Mouse (Mus musculus) bone marrow, adult 2 months (tissue): Measurements from ENCODE around the gene Tmem236. TPM values are rescaled to one million over a fixed set of nuclear protein-coding genes. Genes with fewer than 3 reads are reported as not detected.

Experiments used
- H3K27ac ChIP-seq: fragments of 200-500 bp; 2 replicates; pipeline ENCODE4 v1.5.1; 2012; ENCODE audit warnings: low read depth, mild to moderate bottlenecking, control low read depth, inconsistent platforms, low read length; ENCODE audit not compliant: control insufficient read depth, poor library complexity, insufficient read depth
- H3K4me1 ChIP-seq: fragments of 200-500 bp; 2 replicates; pipeline ENCODE4 v1.6.1; 2011; ENCODE audit warnings: low read length; ENCODE audit not compliant: control insufficient read depth, insufficient read depth
- H3K4me3 ChIP-seq: fragments of 200-500 bp; replicated peaks from 2 replicates; pipeline ENCODE3; 2011; ENCODE audit warnings: mild to moderate bottlenecking, low read depth, low read length, control low read depth; ENCODE audit not compliant: control insufficient read depth
- CTCF ChIP-seq: fragments of 200-500 bp; IDR thresholded peaks from 2 replicates; pipeline ENCODE4 v1.5.1; 2011; ENCODE audit warnings: low read length, control low read depth; ENCODE audit not compliant: control insufficient read depth, insufficient read depth
- POLR2A ChIP-seq: fragments of 200-500 bp; IDR thresholded peaks from 2 replicates; pipeline ENCODE4 v1.6.1; 2011; ENCODE audit warnings: low read depth, mild to moderate bottlenecking, control low read depth, low read length, borderline replicate concordance; ENCODE audit not compliant: control insufficient read depth
- WGBS: fragments of 180-500 bp; shearing (Covaris S2); methylation state at CpG from one replicate; pipeline ENCODE4 v1.1.7; 2018; 5-methylcytosine and 5-hydroxymethylcytosine counted together
- polyA plus RNA-seq: library from polyadenylated mRNA; stranded (reverse); fragments of >200 nt; gene quantifications from 2 replicates; pipeline ENCODE4 v1.2.4, GENCODE M21; 2011; ENCODE audit warnings: low replicate concordance; ENCODE audit not compliant: missing spikeins, insufficient read depth, insufficient read length

The Tmem236 gene
- polyA plus RNA-seq, 1 experiment, result not detected

DNA sequence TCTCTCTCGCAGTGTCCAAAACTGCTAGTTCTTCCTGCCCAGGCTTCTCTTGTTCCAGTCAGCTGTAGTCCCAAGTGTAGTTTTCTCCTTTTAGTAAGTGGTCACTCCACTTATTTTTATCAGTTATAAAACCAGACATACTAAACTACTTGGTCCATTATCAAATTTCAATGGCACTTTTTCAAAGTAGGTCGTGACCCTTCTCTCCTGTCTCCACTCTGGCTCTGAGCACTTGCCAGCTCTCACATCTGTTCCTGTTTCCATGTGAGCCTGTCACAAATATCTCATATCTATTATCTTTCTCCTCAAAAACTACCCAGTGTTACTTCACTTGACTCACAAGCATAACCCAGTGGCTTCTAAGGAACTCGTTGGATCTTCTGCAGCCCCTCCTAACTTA, 29.0 kb upstream of the Tmem236 start:
- 79% methylated on average over 3 of the region's 3 CpGs for WGBS
- TF ChIP-seq CTCF (no peak), POLR2A (no peak)

DNA sequence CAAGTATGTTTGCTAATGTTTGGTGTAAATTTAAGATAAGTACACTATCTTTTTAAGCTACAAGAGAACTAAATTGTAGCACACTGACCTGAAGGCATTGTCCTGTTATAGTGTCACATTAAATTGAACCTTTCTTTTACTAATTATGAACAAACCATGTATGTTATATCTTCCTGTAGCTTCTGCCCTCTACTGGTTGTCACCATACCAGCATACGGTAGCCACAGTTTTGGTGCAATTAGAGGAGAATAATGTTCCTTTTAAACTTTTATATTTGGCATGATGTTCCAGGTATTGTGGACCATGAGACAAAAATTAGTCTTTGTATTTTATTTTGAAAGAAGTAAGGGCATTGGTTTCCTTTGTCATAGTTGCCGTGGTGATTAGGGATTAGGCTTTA, 27.4 kb upstream of the Tmem236 start:
- 73% methylated on average over 2 of the region's 2 CpGs for WGBS
- no peaks in the 10 kb centered on the region for H3K4me1 ChIP-seq
- H3K27ac ChIP-seq, result no peak overlapping the region
- TF ChIP-seq CTCF (no peak), POLR2A (no peak)
- H3K4me3 ChIP-seq, result no peak overlapping the region

More for the DNA sequence above, 29.0 kb upstream of the Tmem236 start:
- H3K4me1 ChIP-seq, result no peaks in the 10 kb centered on the region
- H3K27ac ChIP-seq, result no peak overlapping the region
- no peak overlapping the region for H3K4me3 ChIP-seq

GRCm38 (mm10) chr2:14150829-14151228, 23.5 kb upstream of the Tmem236 start:
- no peaks in the 10 kb centered on the region for H3K4me1 ChIP-seq
- no peak overlapping the region for H3K4me3 ChIP-seq
- no peak overlapping the region for H3K27ac ChIP-seq
- TF ChIP-seq CTCF, result no peak
- TF ChIP-seq POLR2A, result no peak
- WGBS, result 88% methylated on average over 2 of the region's 2 CpGs

- 82% methylated on average over 6 of the region's 6 CpGs for WGBS
- Histone ChIP-seq H3K27ac (no peak overlapping the region), H3K4me3 (no peak overlapping the region), H3K4me1 (no peaks in the 10 kb centered on the region)
- TF ChIP-seq POLR2A (no peak), CTCF (no peak)
Measured at GRCm38 (mm10) chr2:14151854-14152253, 22.5 kb upstream of the Tmem236 start.

- Histone ChIP-seq H3K4me1 (no peaks in the 10 kb centered on the region), H3K27ac (no peak overlapping the region), H3K4me3 (no peak overlapping the region)
- TF ChIP-seq CTCF (no peak), POLR2A (no peak)
- WGBS, result 85% methylated on average over 3 of the region's 3 CpGs
Measured at GRCm38 (mm10) chr2:14159047-14159446, 15.3 kb upstream of the Tmem236 start.

DNA sequence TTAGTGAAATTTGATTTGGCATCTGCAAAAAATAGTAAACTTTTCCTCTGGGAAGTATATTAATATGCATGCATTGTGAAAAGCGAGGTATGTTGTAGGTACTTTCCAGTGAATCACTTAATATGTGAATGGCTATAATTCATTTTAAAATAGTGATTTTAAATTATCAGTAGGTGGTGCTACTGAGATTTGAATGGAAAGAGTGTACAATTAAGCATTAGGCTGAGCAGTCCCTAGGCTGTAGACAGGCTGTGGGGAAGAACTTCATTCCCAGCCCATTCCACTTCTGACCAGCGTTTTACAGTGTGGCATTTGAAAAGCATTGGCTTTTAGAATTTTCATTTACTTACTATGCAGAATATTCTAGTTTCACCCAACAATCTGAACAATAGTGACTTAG, 14.6 kb upstream of the Tmem236 start:
- Histone ChIP-seq H3K4me1 (no peaks in the 10 kb centered on the region), H3K4me3 (no peak overlapping the region), H3K27ac (no peak overlapping the region)
- TF ChIP-seq POLR2A (no peak), CTCF (no peak)
- 53% methylated on average over 2 of the region's 2 CpGs for WGBS

DNA sequence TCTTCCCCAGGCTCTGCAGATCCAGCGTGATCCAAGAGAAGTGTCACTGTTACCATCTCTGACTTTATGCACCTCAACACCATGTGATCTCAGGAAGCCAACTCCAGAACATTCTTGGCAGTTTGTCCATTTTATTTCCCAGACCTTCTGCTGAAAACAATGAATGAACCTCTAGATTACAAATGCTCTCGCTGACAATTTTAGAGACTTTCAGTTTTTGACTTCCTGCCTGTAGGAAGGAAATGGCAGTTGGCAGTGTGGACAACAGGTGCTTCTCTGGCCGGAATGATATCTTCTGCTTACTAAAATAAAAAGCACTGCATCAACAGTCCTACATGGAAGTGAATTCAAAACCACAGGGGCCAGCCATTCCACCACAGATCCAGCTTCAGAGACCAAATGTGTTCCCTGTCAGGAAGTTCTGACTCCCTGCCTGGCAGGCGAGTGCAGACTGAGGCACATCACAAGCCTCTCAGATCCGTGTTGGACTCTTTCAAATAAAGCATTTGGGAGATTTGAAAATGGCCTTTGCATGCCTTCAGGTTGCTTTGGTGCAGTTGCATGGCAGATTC, 9.8 kb upstream of the Tmem236 start:
- H3K27ac ChIP-seq, result 0 out of 2 replicates have a peak overlapping the region, but pooled peaks have one; percentile 13
- 5% methylated on average over 5 of the region's 5 CpGs for WGBS
- TF ChIP-seq CTCF (no peak), POLR2A (no peak)
- H3K4me3 ChIP-seq, result no peak overlapping the region
- H3K4me1 ChIP-seq, result peaks cover 2% of the 10 kb centered on the region; the same call in 1 of the 2 replicates

- WGBS, result 50% methylated on average over 2 of the region's 2 CpGs
- Histone ChIP-seq H3K4me1 (peaks cover 2% of the 10 kb centered on the region; the same call in 1 of the 2 replicates), H3K4me3 (no peak overlapping the region), H3K27ac (0 out of 2 replicates have a peak overlapping the region, but pooled peaks have one; percentile 13)
- TF ChIP-seq CTCF, result no peak
- TF ChIP-seq POLR2A, result no peak
Measured at GRCm38 (mm10) chr2:14165066-14165465, 9.3 kb upstream of the Tmem236 start.

- Histone ChIP-seq H3K27ac (peak overlapping the region; percentile 57), H3K4me1 (peaks cover 2% of the 10 kb centered on the region; the same call in 1 of the 2 replicates), H3K4me3 (no peak overlapping the region)
- WGBS, result 25% methylated on average over 3 of the region's 3 CpGs
- TF ChIP-seq POLR2A (no peak), CTCF (no peak)
Measured at GRCm38 (mm10) chr2:14165618-14166344, 8.5 kb upstream of the Tmem236 start.
